Mouse (Mus musculus) intestine, embryonic 14.5 days (tissue): ENCODE measurements around the gene Slc46a1. TPM values are rescaled to one million over a fixed set of nuclear protein-coding genes. Genes with fewer than 3 reads are reported as not detected.

Experiments used
- ATAC-seq: fragments of 200-750 bp; cut with Nextera tagmentation; replicated peaks from 2 replicates; pipeline ENCODE4 v1.8.0; 2017; ENCODE audit warnings: low read depth, moderate number of reproducible peaks, moderate TSS enrichment, moderate library complexity; ENCODE audit not compliant: low FRiP score, low TSS enrichment
- DNase-seq: peaks from one replicate; pipeline ENCODE4 v3.0.0-alpha.2; 2018; ENCODE audit warnings: low spot score
- H3K27ac ChIP-seq: fragments of 300-500 bp; sonication (generic); 2 replicates; pipeline ENCODE4 v1.5.1; 2014; ENCODE audit warnings: low read depth, mild to moderate bottlenecking, control low read depth
- H3K27me3 ChIP-seq: fragments of 300-500 bp; sonication (generic); replicated peaks from 2 replicates; pipeline ENCODE4 v1.6.1; 2014; ENCODE audit warnings: low read length, control low read depth; ENCODE audit not compliant: control insufficient read depth, insufficient read depth
- H3K36me3 ChIP-seq: fragments of 300-500 bp; sonication (generic); 2 replicates; pipeline ENCODE4 v1.6.1; 2014; ENCODE audit warnings: low read length, control low read depth; ENCODE audit not compliant: control insufficient read depth, insufficient read depth
- H3K4me1 ChIP-seq: fragments of 300-500 bp; sonication (generic); replicated peaks from 2 replicates; pipeline ENCODE4 v1.6.1; 2014; ENCODE audit warnings: low read length, control low read depth, mixed read lengths; ENCODE audit not compliant: control insufficient read depth, insufficient read depth
- H3K4me2 ChIP-seq: fragments of 300-500 bp; sonication (generic); 2 replicates; pipeline ENCODE4 v1.6.1; 2014; ENCODE audit warnings: low read length
- H3K4me3 ChIP-seq: fragments of 300-500 bp; sonication (generic); 2 replicates; pipeline ENCODE4 v1.5.1; 2014; ENCODE audit warnings: low read depth, low read length, control low read depth, mixed read lengths
- H3K9ac ChIP-seq: fragments of 300-500 bp; sonication (generic); 2 replicates; pipeline ENCODE4 v1.6.1; 2014; ENCODE audit warnings: mild to moderate bottlenecking, low read length
- H3K9me3 ChIP-seq: fragments of 300-500 bp; sonication (generic); 2 replicates; pipeline ENCODE4 v1.6.1; 2016; ENCODE audit warnings: low read length, control low read depth; ENCODE audit not compliant: control insufficient read depth
- WGBS: fragments of 180-500 bp; shearing (Covaris S2); extraction: QIAGEN DNeasy Blood & Tissue Kit; methylation state at CpG from one replicate; pipeline ENCODE4 v1.1.7; 2014; 5-methylcytosine and 5-hydroxymethylcytosine counted together
- polyA plus RNA-seq: library from polyadenylated mRNA; unstranded; fragments of >200 nt; fragmentation: Nextera tagmentation; extraction: Ambion mirVana; gene quantifications from 2 replicates; pipeline ENCODE4 v1.2.1, GENCODE M21; 2014

Gene Slc46a1
- polyA plus RNA-seq, 1 experiment from 2014 or later: 12.4 TPM

DNA sequence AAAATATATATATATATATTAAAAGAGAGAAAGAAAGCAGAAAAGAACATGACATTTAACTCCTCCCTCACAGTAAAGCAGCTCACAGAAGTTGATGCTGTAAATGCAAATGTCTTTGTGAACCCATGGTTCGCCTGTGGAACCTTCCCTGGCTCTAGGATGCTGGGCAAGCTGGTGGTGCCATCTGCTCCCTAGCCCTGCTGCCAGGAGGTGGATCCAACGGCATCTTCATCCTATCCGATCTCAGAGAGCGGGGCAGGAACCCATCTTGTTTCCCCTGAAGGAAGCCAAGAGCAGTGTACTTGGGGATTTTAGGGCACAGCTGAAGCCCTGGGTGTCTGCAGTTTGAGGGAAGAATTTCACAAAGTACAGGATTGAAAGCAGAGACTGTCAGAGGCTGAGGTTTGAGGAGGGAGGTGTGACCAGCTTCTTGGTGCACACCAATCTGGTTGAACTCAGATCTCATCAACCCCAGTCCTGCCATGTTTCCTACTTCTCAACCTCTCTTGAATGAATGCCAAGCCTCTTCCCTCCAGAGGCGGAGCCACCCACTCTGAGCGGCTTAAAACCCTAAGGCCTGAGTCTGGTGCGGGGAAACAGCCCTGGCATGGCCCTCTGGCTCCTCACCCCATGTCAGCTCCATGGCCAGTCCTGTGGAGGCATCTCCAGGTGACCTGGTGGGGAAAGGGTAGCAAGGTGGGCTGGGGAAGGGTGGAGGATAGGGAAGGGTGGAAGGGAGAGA lies 37.6 kb downstream of the Slc46a1 start, which contains the start of gene Sebox:
Gene Sebox, plus strand, starts transcription at position 539 of the 742 bp plus-strand sequence.
- no peak within 1 kb of the TSS for H3K9ac ChIP-seq
- no peaks in the 10 kb centered on the region for H3K4me1 ChIP-seq
- no peak within 1 kb of the TSS for H3K4me2 ChIP-seq
- DNase-seq: no peak
- peaks cover 22% of the 10 kb centered on the region for H3K36me3 ChIP-seq
- H3K4me3 ChIP-seq: no peak within 1 kb of the TSS
- WGBS: 76% methylated on average over 7 of the region's 7 CpGs
- no peak within 1 kb of the TSS for H3K27ac ChIP-seq
- H3K27me3 ChIP-seq: peaks cover 11% of the 10 kb centered on the region; the same call in 1 of the 2 replicates
- no peak for ATAC-seq
- no peaks in the 10 kb centered on the region for H3K9me3 ChIP-seq

DNA sequence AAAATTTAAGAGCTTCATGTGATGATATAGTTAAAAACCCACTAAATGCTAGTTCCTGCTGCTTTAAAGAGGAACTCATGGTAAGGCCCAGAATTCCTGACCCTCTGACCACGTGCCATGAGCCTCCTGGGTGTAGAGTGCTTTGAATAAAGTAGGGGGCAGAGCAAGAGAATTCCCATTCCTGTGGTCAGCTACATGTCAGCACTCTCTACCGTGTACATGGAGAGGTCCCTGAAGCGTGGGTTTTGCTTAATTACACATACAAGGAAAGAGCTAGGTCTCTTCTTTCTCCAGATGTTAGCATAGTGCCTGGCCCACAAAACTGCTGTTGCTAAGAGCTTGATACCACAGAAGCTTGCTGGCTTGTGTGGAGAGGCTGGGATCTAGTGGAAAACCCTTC lies 39.9 kb downstream of the Slc46a1 start:
- no peak for ATAC-seq
- H3K27ac ChIP-seq: no peak overlapping the region
- H3K4me1 ChIP-seq: no peaks in the 10 kb centered on the region
- H3K9me3 ChIP-seq: no peaks in the 10 kb centered on the region
- H3K27me3 ChIP-seq: 0 out of 2 replicates have a peak, but pooled peaks cover 3% of the 10 kb centered on the region
- no peak for DNase-seq
- 79% methylated on average over 3 of the region's 3 CpGs for WGBS
- no peak overlapping the region for H3K4me2 ChIP-seq
- H3K36me3 ChIP-seq: peaks cover 36% of the 10 kb centered on the region
- no peak overlapping the region for H3K4me3 ChIP-seq
- H3K9ac ChIP-seq: no peak overlapping the region

DNA sequence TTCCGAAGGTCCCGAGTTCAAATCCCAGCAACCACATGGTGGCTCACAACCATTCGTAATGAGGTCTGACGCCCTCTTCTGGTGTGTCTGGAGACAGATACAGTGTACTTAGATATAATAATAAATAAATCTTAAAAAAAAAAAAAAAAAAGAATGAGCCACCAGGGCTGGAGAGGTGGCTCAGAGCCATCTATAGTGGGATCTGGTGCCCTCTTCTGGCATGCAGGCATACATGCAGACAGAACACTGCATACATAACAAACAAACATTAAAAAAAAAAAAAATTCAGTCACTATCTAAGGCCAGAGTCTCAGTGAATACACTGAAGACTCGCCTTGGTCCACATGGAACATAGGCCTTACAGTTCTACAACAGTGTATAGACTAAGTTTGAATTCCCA lies 43.7 kb downstream of the Slc46a1 start:
- H3K4me3 ChIP-seq: no peak overlapping the region
- WGBS: 86% methylated on average over 5 of the region's 5 CpGs
- H3K36me3 ChIP-seq: peaks cover 41% of the 10 kb centered on the region
- H3K27ac ChIP-seq: no peak overlapping the region
- H3K9ac ChIP-seq: no peak overlapping the region
- peaks cover 12% of the 10 kb centered on the region for H3K4me1 ChIP-seq
- H3K27me3 ChIP-seq: no peaks in the 10 kb centered on the region
- DNase-seq (no peak), ATAC-seq (no peak)
- no peak overlapping the region for H3K4me2 ChIP-seq
- H3K9me3 ChIP-seq: no peaks in the 10 kb centered on the region

DNA sequence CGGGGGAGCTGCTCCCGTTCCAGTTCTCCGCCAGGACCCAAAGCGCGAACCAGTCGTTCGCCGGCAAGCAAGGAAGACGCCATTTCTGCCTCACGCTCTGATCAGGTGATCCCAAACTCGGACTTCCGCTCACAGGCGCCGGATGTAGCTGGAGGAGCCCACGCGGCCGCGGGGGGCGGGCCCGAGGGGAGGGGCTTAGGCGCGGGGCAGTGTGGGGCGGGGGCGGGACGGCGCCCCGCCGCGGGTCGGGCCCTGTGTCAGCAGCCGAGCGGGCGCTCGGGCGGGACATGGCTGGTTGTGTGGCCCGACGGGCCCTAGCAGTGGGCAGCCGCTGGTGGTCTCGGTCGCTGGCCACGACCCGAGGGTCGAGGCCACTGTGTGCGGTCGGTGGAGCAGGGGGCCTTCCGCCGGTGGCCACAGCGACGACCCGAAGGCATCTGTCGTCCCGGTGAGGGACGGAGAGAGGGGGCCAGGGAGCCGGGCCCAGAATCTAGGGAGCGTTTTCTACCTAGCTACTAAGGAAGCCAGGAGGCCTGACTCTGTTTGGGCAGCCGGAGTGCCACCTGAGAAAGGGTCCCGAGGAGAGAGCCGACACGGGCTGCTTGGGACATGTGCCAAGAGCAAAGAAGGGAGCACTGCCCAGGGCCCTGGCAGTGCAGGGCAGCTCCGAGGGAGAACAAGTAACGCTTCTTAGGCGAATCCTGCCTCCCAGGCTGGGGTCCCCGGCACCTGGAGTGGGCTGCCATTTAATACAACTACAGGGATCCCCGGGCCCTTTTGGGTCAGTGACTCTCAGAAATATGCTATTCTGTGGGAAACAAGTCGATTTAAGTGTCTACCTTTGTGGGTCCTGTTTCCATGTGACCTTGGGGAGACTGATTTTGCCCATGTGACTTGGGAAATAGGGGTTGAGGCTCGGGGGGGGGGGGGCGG lies 46.8 kb downstream of the Slc46a1 start, which contains the start of the genes Tmem199 and Poldip2:
Gene Tmem199, minus strand, starts transcription at position 148 of the 933 bp plus-strand sequence.
Gene Poldip2, plus strand, starts transcription at position 169 of the 933 bp plus-strand sequence.
- Histone ChIP-seq H3K4me2 (peak within 1 kb of the TSS; percentile 89), H3K27ac (peak within 1 kb of the TSS; percentile 63), H3K36me3 (peaks cover 53% of the 10 kb centered on the region), H3K4me3 (peak within 1 kb of the TSS; percentile 91), H3K9ac (peak within 1 kb of the TSS; percentile 89), H3K9me3 (no peaks in the 10 kb centered on the region), H3K4me1 (peaks cover 12% of the 10 kb centered on the region), H3K27me3 (no peaks in the 10 kb centered on the region)
- ATAC-seq (peak; percentile 98), DNase-seq (peak; percentile 88)
- WGBS: under 1% methylated on average over 61 of the region's 67 CpGs

DNA sequence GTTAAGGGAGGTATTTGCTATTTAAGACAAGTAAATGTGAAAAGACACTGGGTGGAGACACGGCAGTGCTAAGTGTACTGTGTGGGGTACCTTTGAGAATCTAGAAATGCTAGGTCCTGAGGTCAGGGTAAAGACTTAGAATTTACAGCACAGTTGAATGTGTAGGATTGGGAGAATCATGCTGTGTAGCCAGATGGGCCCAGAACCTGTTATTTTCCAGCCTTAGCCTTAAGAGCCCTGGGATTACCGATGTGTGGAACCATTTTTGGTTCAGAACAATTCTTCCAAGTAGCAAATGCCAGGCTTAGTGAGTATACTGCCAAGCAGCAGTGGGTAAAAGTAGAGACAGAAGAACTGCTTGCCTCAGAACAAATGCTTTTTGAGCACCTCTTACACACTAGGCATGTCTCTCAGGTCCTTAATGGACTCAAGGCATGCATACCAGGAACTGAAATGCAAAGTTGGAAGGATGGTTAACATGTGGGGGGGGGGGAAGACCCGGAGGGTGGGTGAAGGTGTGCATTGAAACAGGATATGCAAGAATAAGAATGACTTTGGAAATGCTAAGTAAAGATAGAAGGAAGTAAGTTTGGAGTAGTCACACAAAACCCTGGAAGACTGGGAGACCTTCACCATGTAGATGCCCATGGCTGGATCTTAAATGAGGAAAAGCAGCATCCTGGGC lies 47.8 kb downstream of the Slc46a1 start:
- Histone ChIP-seq H3K9ac (peak overlapping the region; percentile 89), H3K9me3 (no peaks in the 10 kb centered on the region), H3K27ac (no peak overlapping the region), H3K4me2 (peak overlapping the region; percentile 89), H3K4me1 (peaks cover 12% of the 10 kb centered on the region), H3K27me3 (no peaks in the 10 kb centered on the region), H3K36me3 (peaks cover 53% of the 10 kb centered on the region), H3K4me3 (peak overlapping the region; percentile 91)
- DNase-seq (no peak), ATAC-seq (no peak)
- WGBS: 77% methylated on average over 3 of the region's 3 CpGs

DNA sequence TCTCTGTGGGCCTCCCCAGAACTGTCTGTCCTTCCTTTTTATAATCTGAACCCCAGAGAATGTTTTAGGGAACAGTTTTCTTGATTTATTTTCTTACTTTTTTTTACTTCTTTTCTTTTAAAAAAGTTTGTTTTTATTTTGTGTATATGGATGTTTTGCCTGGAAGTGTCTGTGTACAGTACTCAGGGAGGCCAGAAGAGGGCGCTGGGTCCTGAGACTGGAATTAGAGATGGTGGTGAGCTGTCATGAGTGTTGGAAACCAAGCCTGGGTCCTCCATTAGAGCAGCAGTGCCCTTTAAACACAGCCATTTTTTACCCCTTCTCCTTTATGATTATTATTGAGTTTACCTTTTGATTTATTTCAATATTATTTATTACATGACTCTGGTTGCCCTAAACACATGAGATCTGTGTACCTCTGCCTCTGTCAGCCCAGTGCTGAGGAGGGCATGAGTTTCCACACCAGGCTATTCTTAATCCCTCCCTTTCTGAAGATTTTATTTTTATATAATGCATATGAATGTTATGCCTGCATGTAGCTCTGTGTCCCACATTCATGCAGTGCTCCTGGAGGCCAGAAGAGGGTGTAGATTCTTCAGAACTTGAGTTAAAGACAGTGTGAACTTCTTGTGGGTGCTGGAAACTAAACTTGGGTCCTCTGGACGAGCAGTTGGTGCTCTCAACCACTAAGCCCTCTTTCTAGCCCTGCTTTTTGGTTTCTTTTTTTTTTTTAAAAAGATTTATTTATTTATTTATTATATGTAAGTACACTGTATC lies 50.2 kb downstream of the Slc46a1 start:
- Histone ChIP-seq H3K4me3 (no peak overlapping the region), H3K9ac (no peak overlapping the region), H3K27me3 (no peaks in the 10 kb centered on the region), H3K36me3 (peaks cover 65% of the 10 kb centered on the region), H3K9me3 (no peaks in the 10 kb centered on the region), H3K27ac (no peak overlapping the region), H3K4me1 (peaks cover 12% of the 10 kb centered on the region), H3K4me2 (no peak overlapping the region)
- DNase-seq: peak; percentile 50
- WGBS: 70% methylated on average over 2 of the region's 2 CpGs
- no peak for ATAC-seq

DNA sequence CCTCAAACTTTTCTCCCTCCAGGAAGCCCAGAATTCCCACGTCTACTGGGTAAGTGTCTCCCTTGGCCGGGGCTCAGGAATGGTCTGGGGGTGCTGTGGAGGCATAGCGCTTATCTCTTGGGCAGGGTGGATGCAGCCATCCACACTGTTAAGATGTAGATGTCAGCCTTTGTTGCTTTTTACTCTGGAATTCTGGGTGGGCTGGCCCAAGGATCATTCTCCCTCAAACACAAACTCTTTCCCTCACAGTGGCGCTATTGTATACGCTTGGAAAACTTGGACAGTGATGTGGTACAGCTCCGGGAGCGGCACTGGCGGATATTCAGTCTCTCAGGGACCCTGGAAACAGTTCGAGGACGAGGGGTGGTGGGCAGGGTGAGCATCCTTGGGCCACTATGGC lies 53.4 kb downstream of the Slc46a1 start:
- WGBS: 89% methylated on average over 10 of the region's 10 CpGs
- peaks cover 94% of the 10 kb centered on the region for H3K36me3 ChIP-seq

More for the DNA sequence above, 53.4 kb downstream of the Slc46a1 start:
- Histone ChIP-seq H3K9ac (no peak overlapping the region), H3K4me2 (no peak overlapping the region), H3K27ac (no peak overlapping the region), H3K4me1 (no peaks in the 10 kb centered on the region), H3K27me3 (no peaks in the 10 kb centered on the region), H3K4me3 (no peak overlapping the region), H3K9me3 (no peaks in the 10 kb centered on the region)
- ATAC-seq (no peak), DNase-seq (no peak)
